Mouse (Mus musculus): ENCODE results near the gene Rnf207.

DNA sequence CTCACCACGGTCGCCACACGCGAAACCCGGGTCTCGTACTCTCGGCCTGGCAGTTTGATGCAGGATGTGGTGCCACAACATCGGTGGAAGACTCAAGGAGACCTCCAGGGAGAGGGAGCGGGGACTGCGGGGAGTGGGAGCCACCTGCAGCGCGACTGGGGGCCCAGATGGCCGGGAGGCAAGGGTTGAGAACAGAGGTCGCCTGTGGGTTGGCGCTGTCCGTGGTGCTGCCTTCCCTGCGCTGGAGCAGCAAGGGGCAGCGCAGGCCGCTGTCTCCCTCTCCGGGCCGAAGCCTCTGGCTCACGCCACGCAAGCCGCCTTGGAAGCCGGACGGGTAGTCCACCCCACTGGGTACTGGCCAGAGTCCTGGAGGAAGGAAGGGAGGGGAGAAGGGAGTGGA is 31.9 kb downstream of the Rnf207 start:
- no peak for TF ChIP-seq CTCF (IDR thresholded peaks at IDR 0.05; ENCODE audit: extremely low read depth, insufficient read length, insufficient replicate concordance, low read depth, low read length)
- TF ChIP-seq POLR2A (IDR thresholded peaks at IDR 0.05; ENCODE audit: low read depth, low read length): no peak
